Mouse (Mus musculus) midbrain, embryonic 12.5 days (tissue): Measurements from ENCODE around the gene C1qb. TPM values are rescaled to one million over a fixed set of nuclear protein-coding genes. Genes with fewer than 3 reads are reported as not detected.

ENCODE experiments used
- ATAC-seq: fragments of 200-750 bp; cut with Nextera tagmentation; 2 replicates; pipeline ENCODE4 v1.8.0; 2017; ENCODE audit warnings: low read depth, moderate TSS enrichment, moderate library complexity; ENCODE audit not compliant: low FRiP score
- H3K27ac ChIP-seq: fragments of 300-500 bp; sonication (generic); replicated peaks from 2 replicates; pipeline ENCODE4 v1.5.1; 2016; ENCODE audit warnings: mild to moderate bottlenecking
- H3K27me3 ChIP-seq: fragments of 300-500 bp; sonication (generic); 2 replicates; pipeline ENCODE4 v1.6.1; 2016; ENCODE audit warnings: mild to moderate bottlenecking
- H3K36me3 ChIP-seq: fragments of 300-500 bp; sonication (generic); 2 replicates; pipeline ENCODE4 v1.6.1; 2016
- H3K4me1 ChIP-seq: fragments of 300-500 bp; sonication (generic); 2 replicates; pipeline ENCODE4 v1.6.1; 2016
- H3K4me2 ChIP-seq: fragments of 300-500 bp; sonication (generic); replicated peaks from 2 replicates; pipeline ENCODE4 v1.6.1; 2016; ENCODE audit warnings: mild to moderate bottlenecking, moderate library complexity
- H3K4me3 ChIP-seq: fragments of 300-500 bp; sonication (generic); 2 replicates; pipeline ENCODE4 v1.5.1; 2016; ENCODE audit warnings: mild to moderate bottlenecking
- H3K9ac ChIP-seq: fragments of 300-500 bp; sonication (generic); replicated peaks from 2 replicates; pipeline ENCODE4 v1.6.1; 2016; ENCODE audit warnings: mild to moderate bottlenecking, moderate library complexity
- H3K9me3 ChIP-seq: fragments of 300-500 bp; sonication (generic); 2 replicates; pipeline ENCODE4 v1.6.1; 2016; ENCODE audit warnings: mild to moderate bottlenecking
- WGBS: fragments of 180-500 bp; shearing (Covaris S2); methylation state at CpG from one replicate; pipeline ENCODE4 v1.1.7; 2016; 5-methylcytosine and 5-hydroxymethylcytosine counted together
- polyA plus RNA-seq: library from polyadenylated mRNA; unstranded; fragments of >200 nt; fragmentation: Nextera tagmentation; extraction: Ambion mirVana; gene quantifications from 2 replicates; pipeline ENCODE4 v1.2.1, GENCODE M21; 2016

C1qb gene
- polyA plus RNA-seq, 1 experiment from 2014 or later, result 38.4 TPM

- peaks cover 49% of the 10 kb centered on the region for H3K4me1 ChIP-seq
- peak; percentile 13; the same call in 1 of the 2 replicates for ATAC-seq
- 0 out of 2 replicates have a peak, but pooled peaks cover 1% of the 10 kb centered on the region for H3K9me3 ChIP-seq
- H3K27ac ChIP-seq, result no peak overlapping the region
- H3K36me3 ChIP-seq, result no peaks in the 10 kb centered on the region
- WGBS, result 2% methylated on average over 5 of the region's 5 CpGs
- 0 out of 2 replicates have a peak overlapping the region, but pooled peaks have one; percentile 8 for H3K4me2 ChIP-seq
- no peaks in the 10 kb centered on the region for H3K27me3 ChIP-seq
- H3K9ac ChIP-seq, result no peak overlapping the region; the same call in 1 of the 2 replicates
- no peak overlapping the region for H3K4me3 ChIP-seq
These were observed 44.9 kb downstream of the C1qb start for GRCm38 (mm10) chr4:136841056-136841455.

- no peaks in the 10 kb centered on the region for H3K36me3 ChIP-seq
- no peak for ATAC-seq
- H3K4me3 ChIP-seq, result no peak overlapping the region
- H3K9ac ChIP-seq, result no peak overlapping the region
- 43% methylated on average over 9 of the region's 9 CpGs for WGBS
- H3K4me1 ChIP-seq, result peaks cover 54% of the 10 kb centered on the region
- peak overlapping the region; percentile 10; the same call in 1 of the 2 replicates for H3K27ac ChIP-seq
- no peaks in the 10 kb centered on the region for H3K27me3 ChIP-seq
- H3K4me2 ChIP-seq, result no peak overlapping the region
- no peaks in the 10 kb centered on the region for H3K9me3 ChIP-seq
These were observed 47.5 kb downstream of the C1qb start for GRCm38 (mm10) chr4:136838462-136838861.

GRCm38 (mm10) chr4:136838026-136838425, 48.0 kb downstream of the C1qb start:
- no peaks in the 10 kb centered on the region for H3K27me3 ChIP-seq
- peaks cover 59% of the 10 kb centered on the region for H3K4me1 ChIP-seq
- H3K27ac ChIP-seq, result peak overlapping the region; percentile 10; the same call in 1 of the 2 replicates
- no peak overlapping the region for H3K4me3 ChIP-seq
- WGBS, result 76% methylated on average over 9 of the region's 9 CpGs
- H3K9ac ChIP-seq, result no peak overlapping the region
- ATAC-seq, result no peak
- no peaks in the 10 kb centered on the region for H3K36me3 ChIP-seq
- H3K4me2 ChIP-seq, result no peak overlapping the region
- H3K9me3 ChIP-seq, result no peaks in the 10 kb centered on the region

GRCm38 (mm10) chr4:136836387-136836931, 49.5 kb downstream of the C1qb start:
- Histone ChIP-seq H3K9me3 (no peaks in the 10 kb centered on the region), H3K4me2 (peak overlapping the region; percentile 97), H3K36me3 (no peaks in the 10 kb centered on the region), H3K27me3 (no peaks in the 10 kb centered on the region), H3K27ac (peak overlapping the region; percentile 99), H3K4me1 (peaks cover 74% of the 10 kb centered on the region), H3K9ac (peak overlapping the region; percentile 96), H3K4me3 (peak overlapping the region; percentile 71)
- 1% methylated on average over 19 of the region's 27 CpGs for WGBS
- ATAC-seq, result peak; percentile 78

- H3K36me3 ChIP-seq, result no peaks in the 10 kb centered on the region
- H3K27ac ChIP-seq, result peak within 1 kb of the TSS; percentile 99
- H3K4me1 ChIP-seq, result peaks cover 79% of the 10 kb centered on the region
- peak; percentile 70 for ATAC-seq
- peak within 1 kb of the TSS; percentile 71 for H3K4me3 ChIP-seq
- H3K9me3 ChIP-seq, result no peaks in the 10 kb centered on the region
- WGBS, result under 1% methylated on average over 56 of the region's 88 CpGs
- H3K27me3 ChIP-seq, result no peaks in the 10 kb centered on the region
- H3K9ac ChIP-seq, result peak within 1 kb of the TSS; percentile 96
- H3K4me2 ChIP-seq, result peak within 1 kb of the TSS; percentile 97
These were observed 50.2 kb downstream of the C1qb start, which contains the start of gene Ephb2 for GRCm38 (mm10) chr4:136835621-136836386. Gene Ephb2 (minus strand): TSS chr4:136835988.

- no peaks in the 10 kb centered on the region for H3K36me3 ChIP-seq
- peak overlapping the region; percentile 96 for H3K9ac ChIP-seq
- H3K27ac ChIP-seq, result peak overlapping the region; percentile 99
- peaks cover 80% of the 10 kb centered on the region for H3K4me1 ChIP-seq
- peak overlapping the region; percentile 71 for H3K4me3 ChIP-seq
- ATAC-seq, result no peak
- H3K9me3 ChIP-seq, result no peaks in the 10 kb centered on the region
- peak overlapping the region; percentile 97 for H3K4me2 ChIP-seq
- WGBS, result under 1% methylated on average over 57 of the region's 76 CpGs
- H3K27me3 ChIP-seq, result no peaks in the 10 kb centered on the region
These were observed 51.0 kb downstream of the C1qb start for GRCm38 (mm10) chr4:136834815-136835620.

- H3K4me2 ChIP-seq, result peak overlapping the region; percentile 97
- peak overlapping the region; percentile 71 for H3K4me3 ChIP-seq
- peak overlapping the region; percentile 99 for H3K27ac ChIP-seq
- ATAC-seq, result no peak
- peaks cover 82% of the 10 kb centered on the region for H3K4me1 ChIP-seq
- 8% methylated on average over 12 of the region's 12 CpGs for WGBS
- H3K27me3 ChIP-seq, result no peaks in the 10 kb centered on the region
- peak overlapping the region; percentile 96 for H3K9ac ChIP-seq
- no peaks in the 10 kb centered on the region for H3K9me3 ChIP-seq
- no peaks in the 10 kb centered on the region for H3K36me3 ChIP-seq
These were observed 51.6 kb downstream of the C1qb start for GRCm38 (mm10) chr4:136834439-136834814.

- Histone ChIP-seq H3K27me3 (no peaks in the 10 kb centered on the region), H3K9me3 (no peaks in the 10 kb centered on the region), H3K4me2 (peak overlapping the region; percentile 97), H3K36me3 (no peaks in the 10 kb centered on the region), H3K27ac (no peak overlapping the region), H3K4me1 (peaks cover 85% of the 10 kb centered on the region), H3K9ac (peak overlapping the region; percentile 96), H3K4me3 (peak overlapping the region; percentile 71)
- no peak for ATAC-seq
- 57% methylated on average over 21 of the region's 21 CpGs for WGBS
These were observed 52.2 kb downstream of the C1qb start for GRCm38 (mm10) chr4:136833619-136834351.

- H3K9ac ChIP-seq, result peak overlapping the region; percentile 96; the same call in 1 of the 2 replicates
- peaks cover 84% of the 10 kb centered on the region for H3K4me1 ChIP-seq
- WGBS, result 71% methylated on average over 16 of the region's 16 CpGs
- ATAC-seq, result no peak
- peak overlapping the region; percentile 71 for H3K4me3 ChIP-seq
- H3K4me2 ChIP-seq, result peak overlapping the region; percentile 97
- peaks cover 1% of the 10 kb centered on the region for H3K36me3 ChIP-seq
- no peaks in the 10 kb centered on the region for H3K27me3 ChIP-seq
- H3K27ac ChIP-seq, result no peak overlapping the region
- H3K9me3 ChIP-seq, result no peaks in the 10 kb centered on the region
These were observed 53.3 kb downstream of the C1qb start for GRCm38 (mm10) chr4:136832559-136833232.

GRCm38 (mm10) chr4:136830272-136830823, 55.6 kb downstream of the C1qb start:
- ATAC-seq, result no peak
- Histone ChIP-seq H3K9ac (peak overlapping the region; percentile 31; the same call in 1 of the 2 replicates), H3K4me3 (peak overlapping the region; percentile 3), H3K9me3 (no peaks in the 10 kb centered on the region), H3K36me3 (peaks cover 13% of the 10 kb centered on the region), H3K4me1 (peaks cover 88% of the 10 kb centered on the region), H3K27me3 (no peaks in the 10 kb centered on the region), H3K27ac (peak overlapping the region; percentile 52; the same call in 1 of the 2 replicates), H3K4me2 (peak overlapping the region; percentile 97)
- 37% methylated on average over 9 of the region's 9 CpGs for WGBS
